Mouse (Mus musculus) CH12.LX (cell line): ENCODE data around the gene Cisd3. TPM values are rescaled to one million over a fixed set of nuclear protein-coding genes. Genes with fewer than 3 reads are reported as not detected.
A peak's percentile ranks its signal among the peaks of the same experiment; 100 is the strongest.
"Not testable (repeated sequence)": the region's sequence is repeated elsewhere in the genome, so short reads cannot be mapped to it uniquely, and the experiment has no call there.

ENCODE experiments used
- DNase-seq: peaks from one replicate; pipeline ENCODE4 v3.0.0-alpha.2; 2013; ENCODE audit errors: extremely low read depth
- H3K27ac ChIP-seq: 2 replicates; pipeline ENCODE4 v1.5.1; 2012; ENCODE audit warnings: low read depth, mild to moderate bottlenecking, control low read depth, moderate library complexity; ENCODE audit not compliant: insufficient read depth
- H3K27me3 ChIP-seq: replicated peaks from 2 replicates; pipeline ENCODE3; 2012; ENCODE audit warnings: inconsistent platforms
- H3K36me3 ChIP-seq, 2 experiments: replicated peaks in 1 of 2; 2 replicates each; pipeline versions ENCODE3 to v1.6.1; 2012; ENCODE audit warnings: inconsistent platforms in 1 of 2, low read length in 1 of 2, mild to moderate bottlenecking in 1 of 2, mixed read lengths in 1 of 2, moderate library complexity in 1 of 2; ENCODE audit not compliant: control insufficient read depth in 1 of 2, insufficient read depth in 1 of 2
- H3K4me1 ChIP-seq, 2 experiments: 2 replicates each; pipeline ENCODE4 v1.6.1; 2012; ENCODE audit warnings: inconsistent platforms in 1 of 2, moderate library complexity in 1 of 2; ENCODE audit not compliant: insufficient read depth in 2 of 2, control insufficient read depth in 1 of 2
- H3K4me2 ChIP-seq: 2 replicates; pipeline ENCODE4 v1.6.1; 2012; ENCODE audit warnings: low read depth, mild to moderate bottlenecking, control low read depth; ENCODE audit not compliant: poor library complexity, insufficient read depth, severe bottlenecking
- H3K4me3 ChIP-seq, 3 experiments: fragments of 150-350 bp in 1 of 3; sonication (generic) in 1 of 3; replicated peaks in 1 of 3; 2 replicates each; pipeline versions ENCODE3 to v1.5.1; 2011 to 2012; ENCODE audit warnings: low read depth in 2 of 3, low read length in 2 of 3, mild to moderate bottlenecking in 2 of 3, moderate library complexity in 2 of 3, control low read depth in 1 of 3, improper control_type of control experiment in 1 of 3, inconsistent platforms in 1 of 3, mixed read lengths in 1 of 3; ENCODE audit not compliant: poor library complexity in 1 of 3
- H3K79me2 ChIP-seq: replicated peaks from 2 replicates; pipeline ENCODE4 v1.6.1; 2012; ENCODE audit warnings: mild to moderate bottlenecking, moderate library complexity; ENCODE audit not compliant: control insufficient read depth, poor library complexity, insufficient read depth, severe bottlenecking; ENCODE audit errors: extremely low read depth
- H3K9ac ChIP-seq: 2 replicates; pipeline ENCODE4 v1.6.1; 2012; ENCODE audit warnings: low read depth, mild to moderate bottlenecking, control low read depth, moderate library complexity; ENCODE audit not compliant: insufficient read depth
- H3K9me3 ChIP-seq: replicated peaks from 2 replicates; pipeline ENCODE3; 2012; ENCODE audit warnings: low read length, inconsistent platforms, mixed read lengths
- BHLHE40 ChIP-seq: IDR thresholded peaks from 2 replicates; pipeline ENCODE4 v1.6.1; 2011; ENCODE audit warnings: mild to moderate bottlenecking, low read depth, low read length, improper control_type of control experiment
- CHD2 ChIP-seq: IDR thresholded peaks from 2 replicates; pipeline ENCODE4 v1.6.1; 2011; ENCODE audit warnings: low read length, improper control_type of control experiment
- CTCF ChIP-seq, 2 experiments: IDR thresholded peaks in 1 of 2; conservative IDR thresholded peaks in 1 of 2; 2 replicates each; pipeline ENCODE4 v1.5.1; 2011 to 2012; ENCODE audit warnings: low read depth in 2 of 2, low read length in 2 of 2, improper control_type of control experiment in 1 of 2, inconsistent platforms in 1 of 2, mild to moderate bottlenecking in 1 of 2, moderate library complexity in 1 of 2
- EP300 ChIP-seq: IDR thresholded peaks from 2 replicates; pipeline ENCODE4 v1.6.1; 2011; ENCODE audit warnings: low read length, improper control_type of control experiment
- ETS1 ChIP-seq: conservative IDR thresholded peaks from 2 replicates; pipeline ENCODE4 v1.6.1; 2012; ENCODE audit warnings: low read depth, mild to moderate bottlenecking, inconsistent platforms, low read length, improper control_type of control experiment, moderate library complexity
- JUN ChIP-seq: IDR thresholded peaks from 2 replicates; pipeline ENCODE4 v1.6.1; 2011; ENCODE audit warnings: low read depth, mild to moderate bottlenecking, low read length, improper control_type of control experiment, moderate library complexity; ENCODE audit not compliant: insufficient read depth
- JUND ChIP-seq: conservative IDR thresholded peaks from 2 replicates; pipeline ENCODE4 v1.6.1; 2011; ENCODE audit warnings: low read depth, low read length, improper control_type of control experiment
- POLR2A ChIP-seq: IDR thresholded peaks from 2 replicates; pipeline ENCODE4 v1.6.1; 2011; ENCODE audit warnings: low read depth, mild to moderate bottlenecking, improper control_type of control experiment, low read length
- POLR2AphosphoS2 ChIP-seq: IDR thresholded peaks from 2 replicates; pipeline ENCODE4 v1.6.1; 2011; ENCODE audit warnings: low read depth, low read length, improper control_type of control experiment
- SMC3 ChIP-seq: IDR thresholded peaks from 2 replicates; pipeline ENCODE4 v1.6.1; 2011; ENCODE audit warnings: low read depth, low read length, improper control_type of control experiment
- USF1 ChIP-seq: IDR thresholded peaks from 2 replicates; pipeline ENCODE4 v1.6.1; 2014; ENCODE audit warnings: low read depth, mild to moderate bottlenecking, inconsistent platforms, low read length, improper control_type of control experiment
- dilution Hi-C: fragments of 300-500 bp; cut with MboI; formaldehyde crosslinking; loops from 2 replicates; pipeline ENCODE4 v1.14.3; 2020; ENCODE audit warnings: low sequenced_read_pairs; ENCODE audit not compliant: extremely low pct_unique_long_range_greater_than_20kb, extremely low pct_ligation_motif_present
- in situ Hi-C: fragments of 300-500 bp; cut with MboI; formaldehyde crosslinking; loops from 3 replicates; pipeline ENCODE4 v1.14.3; 2019; ENCODE audit warnings: low sequenced_read_pairs, low pct_ligation_motif_present, low pct_unique_long_range_greater_than_20kb, mixed read lengths
- polyA plus RNA-seq: library from polyadenylated mRNA; unstranded; fragments of >175 nt; gene quantifications from 2 replicates; pipeline ENCODE4 v1.2.1, GENCODE M21; 2012; ENCODE audit warnings: low read depth; ENCODE audit not compliant: insufficient read length
- total RNA-seq, 2 experiments: library from RNA; depleted of rRNA; stranded (reverse); fragments of 300-350 nt in 1 of 2; fragments of >200 nt in 1 of 2; gene quantifications; 2 replicates each; pipeline ENCODE4 v1.2.3; 2012 to 2014

Cisd3 gene
- total and polyA plus RNA-seq, 3 experiments, result 66.1 to 221 (median 141) TPM

DNA sequence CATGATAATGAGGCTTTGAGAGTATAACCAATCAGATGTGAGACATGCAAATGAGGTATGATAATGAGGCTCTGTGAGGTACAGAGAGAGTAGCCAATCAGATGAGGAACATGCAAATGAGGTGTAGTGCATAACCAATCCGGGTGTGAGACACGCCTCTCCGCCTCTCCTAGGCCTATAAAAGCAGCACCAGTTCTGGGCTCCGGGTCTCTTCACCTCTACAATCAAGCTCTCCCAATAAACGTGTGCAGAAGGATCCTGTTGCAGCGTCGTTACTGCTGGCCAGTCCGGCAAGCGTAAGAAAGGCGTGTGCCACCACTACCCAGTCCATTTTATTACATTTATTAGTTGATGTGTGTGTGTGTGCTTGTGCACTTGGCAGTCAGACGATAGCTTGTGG, 32.2 kb upstream of the Cisd3 start:
- H3K9me3 ChIP-seq, DNase-seq, H3K79me2 ChIP-seq, H3K27me3 ChIP-seq, H3K4me2 ChIP-seq, dilution Hi-C loops, H3K9ac ChIP-seq, H3K4me3 ChIP-seq, H3K27ac ChIP-seq, in situ Hi-C loops: not testable (repeated sequence)
- TF ChIP-seq POLR2AphosphoS2, result peak; percentile 65; the same call in 1 of the 2 replicates
- Histone ChIP-seq H3K36me3 (peaks cover 17 to 45% of the 10 kb centered on the region in 2 experiments), H3K4me1 (peaks cover 19 to 59% of the 10 kb centered on the region in 2 experiments)

DNA sequence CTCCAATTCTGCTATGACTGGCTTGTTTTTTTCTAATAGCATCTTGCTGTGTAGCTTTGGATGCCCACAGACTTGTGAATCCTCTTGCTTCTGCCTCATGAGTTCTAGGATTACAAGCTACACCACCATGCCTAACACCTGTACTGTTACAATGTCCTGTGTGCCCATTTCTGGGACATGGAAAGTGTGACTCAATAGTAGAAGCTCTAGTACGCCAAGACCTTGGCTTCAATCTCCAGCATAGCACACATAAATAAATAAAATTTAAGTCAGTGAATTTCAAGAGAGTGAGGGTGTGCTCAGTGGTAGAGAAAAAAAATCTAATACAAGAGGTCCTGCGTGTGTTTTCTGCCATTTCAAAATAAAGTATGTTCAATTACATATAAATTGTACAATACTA, 31.4 kb upstream of the Cisd3 start:
- Histone ChIP-seq H3K4me2 (no peak overlapping the region), H3K9me3 (peaks cover 7% of the 10 kb centered on the region), H3K4me3 (no peak overlapping the region), H3K36me3 (peaks cover 17 to 47% of the 10 kb centered on the region in 2 experiments), H3K4me1 (peaks cover 19 to 57% of the 10 kb centered on the region in 2 experiments), H3K27ac (no peak overlapping the region), H3K79me2 (peaks cover 5% of the 10 kb centered on the region; the same call in 1 of the 2 replicates), H3K27me3 (no peaks in the 10 kb centered on the region), H3K9ac (no peak overlapping the region)
- in situ Hi-C loops (no loop called here), dilution Hi-C loops (no loop called here)
- TF ChIP-seq USF1 (no peak), BHLHE40 (no peak), EP300 (0 out of 2 replicates have a peak, but pooled peaks have one; percentile 32), JUN (peak; percentile 60; the same call in 1 of the 2 replicates), SMC3 (no peak), JUND (peak; percentile 84)
- peak; percentile 33 for DNase-seq

DNA sequence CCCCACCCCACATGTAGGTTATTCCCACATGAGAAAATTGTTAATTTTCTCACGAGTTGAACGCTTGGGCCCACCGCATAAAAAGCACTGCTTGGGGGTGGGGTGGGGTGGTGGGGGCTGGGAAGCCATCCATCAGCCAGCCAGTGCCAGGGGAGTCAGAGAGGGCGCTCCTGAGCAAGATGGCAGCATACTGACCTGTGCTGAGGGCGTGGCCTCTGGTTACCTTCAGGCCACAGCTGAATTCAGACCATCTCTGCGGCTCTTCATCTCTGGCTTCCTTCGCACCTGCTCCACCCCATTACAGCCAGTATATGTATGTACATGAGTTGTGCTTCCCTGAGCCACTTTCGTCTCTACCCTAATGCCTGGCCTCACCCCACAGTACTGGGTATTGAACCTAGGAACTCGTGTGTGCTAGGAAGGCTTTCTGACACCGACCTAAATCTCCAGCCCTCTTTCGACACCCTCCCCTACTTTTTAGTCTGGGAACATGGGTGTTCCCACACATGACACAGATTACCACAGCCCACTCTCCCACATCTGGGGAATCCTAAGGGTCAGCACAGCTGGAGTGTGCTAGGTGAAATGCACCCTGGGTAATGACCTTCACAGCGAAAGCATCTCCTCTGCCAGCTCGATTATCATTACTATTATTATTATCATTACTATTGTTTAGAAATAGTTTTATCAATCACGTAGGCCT, 29.2 kb upstream of the Cisd3 start:
- Histone ChIP-seq H3K9me3 (peaks cover 7% of the 10 kb centered on the region), H3K4me2 (0 out of 2 replicates have a peak overlapping the region, but pooled peaks have one; percentile 8), H3K9ac (no peak overlapping the region), H3K79me2 (peaks cover 5% of the 10 kb centered on the region; the same call in 1 of the 2 replicates), H3K27me3 (no peaks in the 10 kb centered on the region), H3K4me3 (no peak overlapping the region), H3K36me3 (peaks cover 17 to 47% of the 10 kb centered on the region in 2 experiments), H3K27ac (no peak overlapping the region), H3K4me1 (peaks cover 19 to 59% of the 10 kb centered on the region in 2 experiments)
- dilution Hi-C loops, result no loop called here
- in situ Hi-C loops, result no loop called here
- peak; percentile 38 for DNase-seq
- TF ChIP-seq POLR2AphosphoS2, result peak; percentile 37
- TF ChIP-seq POLR2A, result peak; percentile 47
- no peak for TF ChIP-seq USF1
- no peak for TF ChIP-seq ETS1
- peak; percentile 83 for TF ChIP-seq CHD2
- TF ChIP-seq SMC3, result peak; percentile 11; the same call in 1 of the 2 replicates
- peak in 1 of 2 experiments; percentile 41; a peak in 2 of 4 replicates for TF ChIP-seq CTCF (conservative IDR thresholded peaks at IDR 0.05 in 1 of 2, IDR thresholded peaks at IDR 0.05 in 1 of 2; ENCODE audit: low read depth in 2 of 2, low read length in 2 of 2)
